Mouse (Mus musculus) heart, postnatal 25 days (tissue): ENCODE measurements around the gene Sgms1. TPM values are rescaled to one million over a fixed set of nuclear protein-coding genes. Genes with fewer than 3 reads are reported as not detected.
A peak's percentile ranks its signal among the peaks of the same experiment; 100 is the strongest.
"Not testable (repeated sequence)": the region's sequence is repeated elsewhere in the genome, so short reads cannot be mapped to it uniquely, and the experiment has no call there.

Experiments used
- DNase-seq: peaks from one replicate; pipeline ENCODE4 v3.0.0; 2022; ENCODE audit warnings: low spot score
- intact Hi-C: fragments of 180-260 bp; cut with DNase I; formaldehyde crosslinking; loops from one replicate; pipeline ENCODE4 v1.15.1; 2025
- total RNA-seq, 2 experiments: library from RNA; stranded (reverse); gene quantifications; 2 replicates each; pipeline ENCODE4 v1.2.3; 2021

The Sgms1 gene
- total RNA-seq, 2 experiments from 2014 or later = 55.8 to 59.0 TPM

GRCm38 (mm10) chr19:32136888-32137625 lies 252.5 kb downstream of the Sgms1 start:
- intact Hi-C loops = no loop called here
- DNase-seq = peak; percentile 33

GRCm38 (mm10) chr19:32131707-32132488 lies 257.6 kb downstream of the Sgms1 start:
- intact Hi-C loops, DNase-seq: not testable (repeated sequence)

GRCm38 (mm10) chr19:32129281-32129680 lies 260.2 kb downstream of the Sgms1 start:
- intact Hi-C loops = loop anchor here (5.0 kb wide), 2 partner anchors 193 to 258 kb away; partner anchors contain the start of gene Sgms1

GRCm38 (mm10) chr19:32127180-32127850 lies 262.2 kb downstream of the Sgms1 start:
- DNase-seq = no peak
- intact Hi-C loops = loop anchor here (5.0 kb wide), 2 partner anchors 195 to 260 kb away; partner anchors contain the start of gene Sgms1

More at GRCm38 (mm10) chr19:32129281-32129680, 260.2 kb downstream of the Sgms1 start:
- no peak for DNase-seq

GRCm38 (mm10) chr19:32124155-32124554 lies 265.4 kb downstream of the Sgms1 start:
- intact Hi-C loops = no loop called here

GRCm38 (mm10) chr19:32123196-32123595 lies 266.3 kb downstream of the Sgms1 start:
- DNase-seq = no peak
- intact Hi-C loops = no loop called here

More at GRCm38 (mm10) chr19:32124155-32124554, 265.4 kb downstream of the Sgms1 start:
- no peak for DNase-seq

GRCm38 (mm10) chr19:32120798-32121197 lies 268.7 kb downstream of the Sgms1 start:
- intact Hi-C loops = no loop called here
- DNase-seq = no peak

GRCm38 (mm10) chr19:32119666-32120065 lies 269.8 kb downstream of the Sgms1 start:
- no peak for DNase-seq
- intact Hi-C loops = no loop called here

GRCm38 (mm10) chr19:32118496-32118895 lies 271.0 kb downstream of the Sgms1 start:
- DNase-seq = no peak
- intact Hi-C loops = no loop called here

GRCm38 (mm10) chr19:32117484-32118018 lies 272.0 kb downstream of the Sgms1 start:
- intact Hi-C loops = no loop called here
- DNase-seq = no peak

GRCm38 (mm10) chr19:32111866-32112790 lies 277.4 kb downstream of the Sgms1 start:
- no peak for DNase-seq
- intact Hi-C loops = no loop called here

GRCm38 (mm10) chr19:32107771-32108306 lies 281.7 kb downstream of the Sgms1 start, which contains the start of gene Asah2:
TSS of gene Asah2 (minus strand) at chr19:32108211.
- intact Hi-C loops = loop anchor here (5.0 kb wide), 2 partner anchors 136 to 284 kb away; no protein-coding TSS in a partner anchor
- peak; percentile 67 for DNase-seq

GRCm38 (mm10) chr19:32106750-32107149 lies 282.8 kb downstream of the Sgms1 start:
- DNase-seq = no peak

GRCm38 (mm10) chr19:32104217-32104616 lies 285.3 kb downstream of the Sgms1 start:
- intact Hi-C loops = loop anchor here (5.0 kb wide), 1 partner anchor 77 kb away; no protein-coding TSS in a partner anchor
- no peak for DNase-seq

More at GRCm38 (mm10) chr19:32106750-32107149, 282.8 kb downstream of the Sgms1 start:
- intact Hi-C loops = loop anchor here (5.0 kb wide), 2 partner anchors 134 to 286 kb away; no protein-coding TSS in a partner anchor

GRCm38 (mm10) chr19:32102976-32103300 lies 286.6 kb downstream of the Sgms1 start:
- DNase-seq = no peak
- intact Hi-C loops = loop anchor here (5.0 kb wide), 1 partner anchor 76 kb away; no protein-coding TSS in a partner anchor

GRCm38 (mm10) chr19:32102294-32102975 lies 287.1 kb downstream of the Sgms1 start:
- intact Hi-C loops = loop anchor here (5.0 kb wide), 1 partner anchor 75 kb away; no protein-coding TSS in a partner anchor
- no peak for DNase-seq

GRCm38 (mm10) chr19:32098582-32098981 lies 290.9 kb downstream of the Sgms1 start:
- DNase-seq = no peak
- intact Hi-C loops = no loop called here

- DNase-seq = no peak
- intact Hi-C loops = no loop called here
Measured at GRCm38 (mm10) chr19:32092358-32092757, 297.2 kb downstream of the Sgms1 start.
